Mouse (Mus musculus): ENCODE data around the gene E130114P18Rik. TPM values are rescaled to one million over a fixed set of nuclear protein-coding genes. Genes with fewer than 3 reads are reported as not detected.

E130114P18Rik gene
- total RNA-seq, 2 experiments from 2014 or later, result not detected

GRCm38 (mm10) chr4:97690384-97690766 lies 87.5 kb downstream of the E130114P18Rik start:
- DNase-seq, result no peak

- peak; percentile 60 for DNase-seq
Measured at GRCm38 (mm10) chr4:97689456-97690383, 88.2 kb downstream of the E130114P18Rik start.

GRCm38 (mm10) chr4:97686020-97686419 lies 91.9 kb downstream of the E130114P18Rik start:
- no peak for DNase-seq

GRCm38 (mm10) chr4:97676579-97676937 lies 101.3 kb downstream of the E130114P18Rik start:
- DNase-seq, result no peak

GRCm38 (mm10) chr4:97675741-97676578 lies 101.9 kb downstream of the E130114P18Rik start:
- DNase-seq, result no peak

GRCm38 (mm10) chr4:97673854-97674510 lies 103.9 kb downstream of the E130114P18Rik start:
- DNase-seq, result peak; percentile 21

- DNase-seq, result no peak
Measured at GRCm38 (mm10) chr4:97672501-97672900, 105.4 kb downstream of the E130114P18Rik start.

GRCm38 (mm10) chr4:97671911-97672310 lies 106.0 kb downstream of the E130114P18Rik start:
- no peak for DNase-seq

- no peak for DNase-seq
Measured at GRCm38 (mm10) chr4:97670418-97670817, 107.5 kb downstream of the E130114P18Rik start.

- DNase-seq, result no peak
Measured at GRCm38 (mm10) chr4:97669808-97670207, 108.1 kb downstream of the E130114P18Rik start.

GRCm38 (mm10) chr4:97665428-97665755 lies 112.5 kb downstream of the E130114P18Rik start:
- DNase-seq, result no peak

- DNase-seq, result peak; percentile 32
Measured at GRCm38 (mm10) chr4:97664738-97665427, 113.0 kb downstream of the E130114P18Rik start.

- DNase-seq, result no peak
Measured at GRCm38 (mm10) chr4:97663922-97664321, 114.0 kb downstream of the E130114P18Rik start.

- peak; percentile 44 for DNase-seq
Measured at GRCm38 (mm10) chr4:97662841-97663240, 115.0 kb downstream of the E130114P18Rik start.

GRCm38 (mm10) chr4:97661611-97662273 lies 116.1 kb downstream of the E130114P18Rik start:
- no peak for DNase-seq

- DNase-seq, result peak; percentile 33
Measured at GRCm38 (mm10) chr4:97657586-97657985, 120.3 kb downstream of the E130114P18Rik start.

- DNase-seq, result no peak
Measured at GRCm38 (mm10) chr4:97649626-97650015, 128.3 kb downstream of the E130114P18Rik start.

GRCm38 (mm10) chr4:97648825-97649625 lies 128.9 kb downstream of the E130114P18Rik start:
- DNase-seq, result peak; percentile 67

- DNase-seq, result no peak
Measured at GRCm38 (mm10) chr4:97648436-97648707, 129.5 kb downstream of the E130114P18Rik start.

- peak; percentile 19 for DNase-seq
Measured at GRCm38 (mm10) chr4:97647700-97648435, 130.0 kb downstream of the E130114P18Rik start.

Data from heart, postnatal 4 days (tissue).